Mouse (Mus musculus): ENCODE measurements around the gene Lmntd1. TPM values are rescaled to one million over a fixed set of nuclear protein-coding genes. Genes with fewer than 3 reads are reported as not detected.

The Lmntd1 gene
- polyA plus RNA-seq, 1 experiment from 2014 or later = 0.63 TPM

DNA sequence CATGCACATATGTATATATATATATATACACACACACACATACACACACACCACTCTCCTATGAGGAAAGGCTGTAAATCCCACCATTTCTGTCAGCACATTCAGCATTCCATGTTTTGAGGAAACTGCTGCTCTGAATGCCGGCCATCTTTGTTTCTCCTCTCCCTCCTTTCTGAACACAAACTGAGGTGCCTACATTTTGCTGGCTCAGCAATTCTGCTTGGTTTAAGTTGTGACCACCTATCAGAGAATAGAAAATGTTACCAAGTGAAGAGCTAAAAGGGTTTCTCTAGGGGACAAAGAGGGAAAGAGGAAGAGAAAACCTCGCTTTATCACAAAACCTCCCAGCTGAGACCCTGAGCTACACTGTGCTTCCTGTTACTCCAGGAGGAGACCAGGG, 20.3 kb upstream of the Lmntd1 start:
- H3K4me1 ChIP-seq = no peaks in the 10 kb centered on the region
- no peaks in the 10 kb centered on the region for H3K36me3 ChIP-seq
- no peak for ATAC-seq (ENCODE audit: low FRiP score)
- H3K27me3 ChIP-seq (replicated peaks) = no peaks in the 10 kb centered on the region
- H3K9ac ChIP-seq (replicated peaks) = no peak overlapping the region
- WGBS = 89% methylated on average over 2 of the region's 2 CpGs
- H3K4me3 ChIP-seq (replicated peaks) = no peak overlapping the region
- H3K27ac ChIP-seq (replicated peaks) = no peak overlapping the region
- no peaks in the 10 kb centered on the region for H3K9me3 ChIP-seq (replicated peaks)
- H3K4me2 ChIP-seq = no peak overlapping the region

DNA sequence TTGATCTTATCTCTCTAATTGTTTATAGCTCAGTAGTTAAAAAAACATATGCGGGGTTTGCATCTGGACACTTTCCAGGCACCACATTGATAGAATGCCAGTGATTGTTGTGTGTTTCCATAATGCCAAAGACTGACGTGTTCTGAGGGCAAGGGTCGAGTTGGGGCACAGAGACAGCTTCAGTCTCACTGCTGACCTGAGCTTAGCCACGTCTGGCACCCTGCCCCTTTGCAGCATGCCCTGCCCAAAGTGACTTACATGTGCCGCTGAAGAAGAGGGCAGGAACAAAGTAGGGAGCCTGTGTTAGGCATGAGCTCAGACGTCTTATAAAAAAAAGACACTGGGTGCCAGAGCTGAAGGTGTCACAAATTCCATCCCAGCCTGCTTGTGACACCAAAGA, 16.1 kb upstream of the Lmntd1 start:
- Histone ChIP-seq H3K4me2 (no peak overlapping the region), H3K27me3 (replicated peaks) (no peaks in the 10 kb centered on the region), H3K36me3 (no peaks in the 10 kb centered on the region), H3K9me3 (replicated peaks) (no peaks in the 10 kb centered on the region), H3K27ac (replicated peaks) (no peak overlapping the region), H3K4me3 (replicated peaks) (no peak overlapping the region), H3K4me1 (0 out of 2 replicates have a peak, but pooled peaks cover 6% of the 10 kb centered on the region), H3K9ac (replicated peaks) (no peak overlapping the region)
- ATAC-seq (ENCODE audit: low FRiP score) = no peak
- 71% methylated on average over 6 of the region's 6 CpGs for WGBS

DNA sequence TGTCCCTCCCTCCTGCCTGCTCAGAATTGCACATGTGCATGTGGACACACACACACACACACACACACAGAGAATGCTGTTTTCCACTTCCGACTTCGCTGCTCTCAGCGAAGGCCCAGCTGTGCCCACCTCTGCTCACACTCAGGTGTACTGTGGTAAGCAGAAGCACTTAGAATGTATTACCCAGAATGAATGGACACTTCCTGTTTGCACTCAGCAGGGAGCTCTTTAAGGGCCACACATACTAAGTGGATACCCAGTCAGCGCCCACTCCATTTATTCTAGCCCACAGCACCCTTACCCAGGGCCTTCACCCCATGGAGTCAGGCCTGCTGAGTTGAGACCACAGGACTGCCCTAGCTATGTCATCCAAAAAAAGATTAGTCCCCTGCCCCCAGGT, 9.0 kb upstream of the Lmntd1 start:
- no peak overlapping the region for H3K27ac ChIP-seq (replicated peaks)
- WGBS = 96% methylated on average over 4 of the region's 4 CpGs

DNA sequence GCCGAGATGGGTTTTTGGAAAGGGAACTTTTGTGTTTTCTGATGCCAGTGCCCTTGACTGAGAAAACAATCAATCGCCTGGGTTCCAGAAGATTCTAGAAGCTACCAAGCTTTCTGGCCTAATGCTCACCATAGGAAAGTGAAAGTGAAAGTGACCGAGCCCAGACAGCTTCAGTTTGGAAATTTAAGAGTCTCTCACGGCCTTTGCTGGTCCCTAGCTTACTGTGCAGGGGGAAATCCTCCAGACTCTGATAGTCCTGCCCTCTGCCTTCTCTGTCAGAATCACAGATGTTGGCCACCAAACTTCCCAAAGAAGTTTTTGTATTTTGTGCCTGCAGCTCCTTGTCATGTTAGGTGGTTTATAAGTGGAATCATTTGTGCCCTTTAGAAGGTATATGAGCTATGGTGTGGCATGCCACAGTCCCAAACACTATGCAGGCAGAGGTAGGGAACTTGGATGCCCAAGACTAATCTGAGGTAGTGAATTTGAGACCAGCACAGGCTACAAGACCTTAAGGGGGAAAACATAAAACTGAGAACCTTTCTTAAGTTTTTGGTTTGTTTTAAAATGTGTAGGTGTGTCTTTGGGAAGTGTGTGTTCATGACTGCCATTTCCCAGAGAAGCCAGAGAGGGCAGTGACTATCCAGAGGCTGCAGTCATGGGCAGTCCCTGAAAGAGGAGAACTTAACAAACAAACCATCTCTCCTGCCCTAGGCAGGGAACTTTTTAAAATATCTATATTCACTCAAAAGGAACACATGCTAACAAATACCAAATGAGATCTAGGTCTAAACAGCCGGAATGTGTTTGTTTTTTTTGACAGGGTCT, 2.5 kb upstream of the Lmntd1 start:
- Histone ChIP-seq H3K4me3 (replicated peaks) (no peak overlapping the region), H3K36me3 (no peaks in the 10 kb centered on the region), H3K4me2 (no peak overlapping the region), H3K9me3 (replicated peaks) (no peaks in the 10 kb centered on the region), H3K9ac (replicated peaks) (no peak overlapping the region), H3K4me1 (no peaks in the 10 kb centered on the region), H3K27me3 (replicated peaks) (no peaks in the 10 kb centered on the region), H3K27ac (replicated peaks) (no peak overlapping the region)
- WGBS = 85% methylated on average over 5 of the region's 5 CpGs
- no peak for ATAC-seq (ENCODE audit: low FRiP score)

More for the DNA sequence above, 9.0 kb upstream of the Lmntd1 start:
- no peaks in the 10 kb centered on the region for H3K27me3 ChIP-seq (replicated peaks)
- H3K4me2 ChIP-seq = no peak overlapping the region
- H3K9ac ChIP-seq (replicated peaks) = no peak overlapping the region
- H3K9me3 ChIP-seq (replicated peaks) = no peaks in the 10 kb centered on the region
- 0 out of 2 replicates have a peak, but pooled peaks cover 1% of the 10 kb centered on the region for H3K4me1 ChIP-seq
- ATAC-seq (ENCODE audit: low FRiP score) = no peak
- no peak overlapping the region for H3K4me3 ChIP-seq (replicated peaks)
- no peaks in the 10 kb centered on the region for H3K36me3 ChIP-seq

DNA sequence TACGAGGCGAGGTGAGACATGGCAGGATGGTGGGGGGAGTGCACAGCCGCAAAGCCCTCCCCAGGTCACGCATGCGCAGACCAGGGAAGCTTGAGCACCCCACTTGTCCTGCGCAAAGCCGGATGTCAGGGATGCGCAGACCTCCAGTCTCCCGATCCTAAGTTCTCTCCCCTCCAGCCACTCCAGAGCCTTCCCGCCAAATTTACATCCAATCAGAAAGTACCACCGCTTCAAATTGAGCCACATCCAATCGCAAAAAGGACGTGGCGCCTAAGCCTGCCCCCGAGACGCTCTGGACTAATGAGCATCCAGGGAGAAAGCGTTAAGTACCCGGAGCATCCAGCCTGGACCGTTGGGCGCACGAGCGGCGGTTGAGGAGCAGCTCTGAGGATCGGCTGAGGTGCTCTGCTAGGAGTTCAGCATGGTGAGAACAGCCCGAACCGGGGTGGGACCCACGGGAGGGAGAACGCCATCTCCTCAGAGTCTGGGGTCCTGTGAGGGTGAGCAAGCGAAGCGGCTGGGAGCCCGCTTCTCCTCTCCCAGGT, 1.6 kb upstream of the Lmntd1 start, which contains the start of gene Tuba3b:
Gene Tuba3b, plus strand, starts transcription at position 92 of the 545 bp plus-strand sequence.
- no peak for ATAC-seq (ENCODE audit: low FRiP score)
- no peaks in the 10 kb centered on the region for H3K4me1 ChIP-seq
- H3K4me3 ChIP-seq (replicated peaks) = no peak within 1 kb of the TSS
- no peaks in the 10 kb centered on the region for H3K9me3 ChIP-seq (replicated peaks)
- H3K36me3 ChIP-seq = no peaks in the 10 kb centered on the region
- H3K4me2 ChIP-seq = no peak within 1 kb of the TSS
- no peaks in the 10 kb centered on the region for H3K27me3 ChIP-seq (replicated peaks)
- WGBS = 98% methylated on average over 31 of the region's 31 CpGs
- no peak within 1 kb of the TSS for H3K27ac ChIP-seq (replicated peaks)
- no peak within 1 kb of the TSS for H3K9ac ChIP-seq (replicated peaks)

DNA sequence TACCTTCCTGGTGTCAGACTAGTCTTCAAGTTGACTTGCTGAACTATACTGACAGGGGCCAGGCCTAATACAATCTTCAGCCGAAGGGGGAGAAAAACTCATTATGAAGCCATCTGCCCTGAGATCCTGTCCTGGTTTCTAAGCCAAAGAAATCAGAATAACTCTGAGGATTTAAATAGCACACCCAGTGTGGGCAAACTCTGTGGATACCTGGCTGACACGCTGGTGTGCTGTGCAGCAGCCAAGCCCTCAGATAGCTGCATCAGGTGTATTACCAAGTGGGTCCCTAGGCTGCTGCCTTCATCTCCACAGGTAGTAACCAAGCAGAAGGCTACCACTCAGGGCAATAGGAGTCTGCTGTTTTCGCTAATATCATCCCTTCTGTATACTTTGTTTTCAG, 1.5 kb downstream of the Lmntd1 start:
- Histone ChIP-seq H3K4me2 (no peak overlapping the region), H3K27ac (replicated peaks) (no peak overlapping the region), H3K9me3 (replicated peaks) (no peaks in the 10 kb centered on the region), H3K4me1 (no peaks in the 10 kb centered on the region), H3K36me3 (no peaks in the 10 kb centered on the region), H3K9ac (replicated peaks) (no peak overlapping the region), H3K27me3 (replicated peaks) (no peaks in the 10 kb centered on the region), H3K4me3 (replicated peaks) (no peak overlapping the region)
- no peak for ATAC-seq (ENCODE audit: low FRiP score)
- 81% methylated on average over 3 of the region's 3 CpGs for WGBS

DNA sequence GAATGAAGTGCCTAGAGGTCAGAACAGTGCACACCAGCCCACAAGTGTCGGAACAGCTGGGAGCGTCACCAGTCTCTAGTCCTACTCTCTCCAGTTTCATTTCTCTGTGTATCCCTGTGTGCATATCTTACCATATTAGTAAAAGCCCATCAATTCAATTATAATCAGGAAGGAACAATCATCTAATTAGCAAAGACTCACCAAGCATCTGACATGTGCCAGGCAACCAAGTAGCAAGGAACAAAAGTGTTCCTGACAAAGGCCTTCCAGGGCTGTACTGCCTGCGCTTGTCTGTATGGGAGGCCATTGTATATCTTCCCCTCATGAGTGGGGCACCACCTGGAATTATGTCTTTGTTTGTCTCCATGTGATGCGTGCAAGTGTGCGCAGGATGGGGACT, 3.2 kb downstream of the Lmntd1 start:
- 87% methylated on average over 5 of the region's 5 CpGs for whole genome bisulfite sequencing
- Histone ChIP-seq H3K9ac (replicated peaks) (no peak overlapping the region), H3K27ac (replicated peaks) (no peak overlapping the region), H3K36me3 (no peaks in the 10 kb centered on the region), H3K4me2 (no peak overlapping the region), H3K4me1 (no peaks in the 10 kb centered on the region), H3K4me3 (replicated peaks) (no peak overlapping the region), H3K9me3 (replicated peaks) (no peaks in the 10 kb centered on the region), H3K27me3 (replicated peaks) (no peaks in the 10 kb centered on the region)
- ATAC-seq (ENCODE audit: low FRiP score) = no peak

DNA sequence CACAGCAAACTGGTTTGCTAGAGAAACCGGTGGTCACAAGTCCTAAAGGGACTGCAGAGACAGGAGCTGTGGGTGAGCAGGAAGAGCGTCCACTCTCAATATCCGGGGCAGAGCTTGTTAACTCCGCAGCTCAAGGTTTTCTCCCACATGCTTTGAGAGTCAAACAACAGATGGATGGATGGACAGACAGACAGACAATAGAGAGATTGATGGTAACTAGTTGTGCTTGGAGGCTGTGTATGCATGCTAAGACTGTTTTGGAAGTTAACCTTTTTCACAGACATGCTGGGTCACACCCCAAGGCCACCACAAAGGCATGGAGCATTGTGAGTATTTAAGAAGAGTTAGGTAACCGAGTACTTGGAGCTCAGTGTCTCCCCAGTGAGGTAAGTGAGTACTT, 5.4 kb downstream of the Lmntd1 start:
- Histone ChIP-seq H3K27ac (replicated peaks) (no peak overlapping the region), H3K9me3 (replicated peaks) (no peaks in the 10 kb centered on the region), H3K4me2 (no peak overlapping the region), H3K4me3 (replicated peaks) (no peak overlapping the region), H3K36me3 (no peaks in the 10 kb centered on the region), H3K9ac (replicated peaks) (no peak overlapping the region), H3K4me1 (peaks cover 8% of the 10 kb centered on the region), H3K27me3 (replicated peaks) (no peaks in the 10 kb centered on the region)
- no peak for ATAC-seq (ENCODE audit: low FRiP score)
- WGBS = 88% methylated on average over 5 of the region's 5 CpGs

DNA sequence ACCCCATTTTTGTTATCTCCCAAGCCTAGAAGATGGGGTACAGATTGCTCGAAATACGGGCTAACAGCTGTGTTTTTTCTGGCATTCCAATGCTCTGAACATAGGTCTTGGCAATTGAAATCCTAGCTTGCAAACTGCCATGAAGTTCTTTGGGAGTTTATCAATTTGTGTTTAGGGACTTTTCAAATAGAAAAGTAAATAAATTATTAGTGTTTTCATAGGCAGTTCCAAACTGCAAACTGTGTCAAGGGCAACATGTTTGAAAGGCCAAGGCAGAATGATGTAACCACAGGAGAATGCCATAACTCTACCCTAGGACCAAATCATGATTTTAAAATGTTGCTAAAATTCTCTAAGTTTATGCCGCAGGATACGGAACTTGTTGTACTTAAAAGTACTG, 6.4 kb downstream of the Lmntd1 start:
- Histone ChIP-seq H3K36me3 (no peaks in the 10 kb centered on the region), H3K9me3 (replicated peaks) (no peaks in the 10 kb centered on the region), H3K27me3 (replicated peaks) (no peaks in the 10 kb centered on the region), H3K4me1 (peaks cover 8% of the 10 kb centered on the region), H3K27ac (replicated peaks) (no peak overlapping the region), H3K4me3 (replicated peaks) (no peak overlapping the region), H3K9ac (replicated peaks) (no peak overlapping the region), H3K4me2 (no peak overlapping the region)
- ATAC-seq (ENCODE audit: low FRiP score) = no peak
- 93% methylated on average over 4 of the region's 4 CpGs for WGBS

DNA sequence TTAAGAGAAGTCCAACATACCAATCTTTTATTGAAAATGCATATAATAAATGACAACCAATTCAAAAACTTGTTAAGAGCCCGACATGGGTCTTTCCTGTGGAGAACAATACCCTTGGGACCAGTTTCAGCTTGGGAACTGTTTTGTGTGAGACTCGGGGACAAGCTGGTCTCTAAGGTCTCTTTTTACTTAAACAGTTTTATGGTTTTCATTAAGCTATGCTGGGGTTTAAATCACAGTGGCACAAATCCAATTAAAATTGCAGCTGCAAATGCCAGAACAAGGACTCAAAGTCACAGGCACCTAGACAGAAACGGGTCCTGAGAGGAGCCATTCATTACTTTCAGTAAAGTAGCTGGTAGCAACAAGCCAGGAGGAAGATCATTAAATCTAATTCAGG, 8.9 kb downstream of the Lmntd1 start:
- ATAC-seq (ENCODE audit: low FRiP score) = no peak
- H3K9ac ChIP-seq (replicated peaks) = no peak overlapping the region
- no peak overlapping the region for H3K4me2 ChIP-seq
- peaks cover 8% of the 10 kb centered on the region for H3K4me1 ChIP-seq
- WGBS = 5% methylated on average over 3 of the region's 3 CpGs
- H3K9me3 ChIP-seq (replicated peaks) = no peaks in the 10 kb centered on the region
- no peaks in the 10 kb centered on the region for H3K27me3 ChIP-seq (replicated peaks)
- peak overlapping the region; percentile 28; the same call in 1 of the 2 replicates for H3K27ac ChIP-seq (replicated peaks)
- no peaks in the 10 kb centered on the region for H3K36me3 ChIP-seq
- H3K4me3 ChIP-seq (replicated peaks) = no peak overlapping the region

DNA sequence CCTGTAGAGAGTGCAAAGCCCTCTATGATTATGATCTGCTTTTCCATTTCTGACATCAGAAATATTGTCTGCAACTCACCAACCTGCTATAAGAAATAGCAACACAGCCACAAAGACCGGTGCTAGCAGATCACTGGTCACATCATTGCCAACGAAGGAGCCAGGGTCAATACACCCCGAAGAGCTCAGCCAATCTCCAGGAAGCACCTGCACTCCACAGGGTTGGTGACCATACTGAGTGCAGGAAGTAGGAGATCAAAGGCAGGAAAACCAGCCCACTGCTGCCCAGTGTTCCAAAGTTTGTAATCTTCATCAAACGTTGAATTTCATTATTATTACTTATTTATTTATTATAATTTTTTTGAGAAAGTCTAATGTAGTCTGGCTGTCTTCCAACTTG, 9.5 kb downstream of the Lmntd1 start:
- H3K4me2 ChIP-seq = no peak overlapping the region
- H3K27ac ChIP-seq (replicated peaks) = 0 out of 2 replicates have a peak overlapping the region, but pooled peaks have one; percentile 18
- no peaks in the 10 kb centered on the region for H3K36me3 ChIP-seq
- no peak overlapping the region for H3K9ac ChIP-seq (replicated peaks)
- H3K27me3 ChIP-seq (replicated peaks) = no peaks in the 10 kb centered on the region
- H3K9me3 ChIP-seq (replicated peaks) = no peaks in the 10 kb centered on the region
- H3K4me1 ChIP-seq = peaks cover 8% of the 10 kb centered on the region
- no peak for ATAC-seq (ENCODE audit: low FRiP score)
- WGBS = 70% methylated on average over 4 of the region's 4 CpGs
- H3K4me3 ChIP-seq (replicated peaks) = no peak overlapping the region

DNA sequence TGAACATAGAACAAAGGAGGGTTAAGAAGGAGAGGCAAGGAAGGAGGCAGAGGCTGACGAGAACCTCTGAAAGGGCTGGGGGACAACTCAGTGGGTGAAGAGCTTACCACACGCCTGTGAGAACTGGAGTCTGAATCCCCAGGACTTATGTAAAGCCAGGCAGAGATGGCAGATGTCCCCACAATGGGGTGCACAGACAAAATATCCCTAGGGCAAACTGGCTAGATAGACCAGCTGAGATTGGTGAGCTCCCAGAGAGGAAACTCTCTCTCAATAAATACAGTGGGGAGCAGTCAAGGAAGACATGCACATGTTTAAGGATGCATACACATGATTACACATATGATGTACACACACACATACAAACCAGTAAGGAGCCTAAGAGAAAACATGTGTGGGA, 10.0 kb downstream of the Lmntd1 start:
- H3K27ac ChIP-seq (replicated peaks) = 0 out of 2 replicates have a peak overlapping the region, but pooled peaks have one; percentile 18
- peaks cover 8% of the 10 kb centered on the region for H3K4me1 ChIP-seq
- H3K4me3 ChIP-seq (replicated peaks) = no peak overlapping the region
- no peak for ATAC-seq (ENCODE audit: low FRiP score)
- no peak overlapping the region for H3K9ac ChIP-seq (replicated peaks)
- no peaks in the 10 kb centered on the region for H3K27me3 ChIP-seq (replicated peaks)
- no peak overlapping the region for H3K4me2 ChIP-seq
- H3K36me3 ChIP-seq = no peaks in the 10 kb centered on the region
- H3K9me3 ChIP-seq (replicated peaks) = no peaks in the 10 kb centered on the region
- WGBS = 33% methylated on average over 2 of the region's 2 CpGs

Data from neural tube, embryonic 15.5 days (tissue).